Mouse (Mus musculus): ENCODE results near the gene Trak1.

Gene Trak1

DNA sequence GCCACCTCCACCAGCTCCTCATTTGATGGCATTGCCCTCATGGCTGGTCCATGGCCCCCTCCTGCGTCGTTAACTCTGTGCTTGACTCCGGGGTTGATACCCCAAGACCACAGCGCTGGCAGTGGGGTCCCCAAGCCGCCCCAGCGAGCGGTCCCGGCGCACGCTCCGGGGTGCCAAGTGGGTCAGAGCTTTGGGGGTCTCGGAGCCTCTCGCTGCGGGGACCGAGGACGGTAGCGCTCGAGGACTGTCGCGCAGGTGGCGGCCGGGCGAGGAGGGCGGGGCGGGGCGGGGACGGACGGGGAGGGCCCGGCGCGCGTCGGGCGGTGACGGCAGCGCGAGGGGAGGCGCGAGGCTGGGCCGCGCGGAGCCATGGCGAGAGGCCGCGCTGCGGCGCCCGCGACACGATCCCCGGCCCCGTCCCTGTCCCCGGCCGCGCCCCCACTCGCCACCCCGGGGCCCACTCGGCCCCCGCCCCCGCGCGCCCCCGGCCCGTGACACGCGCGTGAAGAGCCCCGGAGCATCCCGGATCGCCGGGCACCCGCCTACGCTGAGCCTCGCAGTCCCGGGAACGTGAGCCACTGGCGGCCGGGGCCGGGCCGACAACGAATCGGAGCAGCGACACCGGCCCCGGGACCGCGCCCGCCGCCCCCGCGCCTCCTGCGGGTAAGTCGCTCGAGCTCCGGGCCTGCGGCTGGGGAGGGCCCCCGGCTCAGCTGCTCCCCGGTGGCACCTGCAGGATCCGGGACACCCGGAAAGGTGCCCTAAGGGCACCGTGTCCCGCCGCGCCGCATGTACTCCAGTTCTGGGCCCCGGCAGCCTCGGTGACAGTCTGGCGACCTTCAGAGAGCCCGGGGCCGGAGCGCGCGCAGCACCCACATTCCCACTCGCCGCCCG, at the start of gene Trak1:
TSS of gene Trak1 (plus strand) at position 332 of the 894 bp plus-strand sequence.
- peak; percentile 62 for DNase-seq

DNA sequence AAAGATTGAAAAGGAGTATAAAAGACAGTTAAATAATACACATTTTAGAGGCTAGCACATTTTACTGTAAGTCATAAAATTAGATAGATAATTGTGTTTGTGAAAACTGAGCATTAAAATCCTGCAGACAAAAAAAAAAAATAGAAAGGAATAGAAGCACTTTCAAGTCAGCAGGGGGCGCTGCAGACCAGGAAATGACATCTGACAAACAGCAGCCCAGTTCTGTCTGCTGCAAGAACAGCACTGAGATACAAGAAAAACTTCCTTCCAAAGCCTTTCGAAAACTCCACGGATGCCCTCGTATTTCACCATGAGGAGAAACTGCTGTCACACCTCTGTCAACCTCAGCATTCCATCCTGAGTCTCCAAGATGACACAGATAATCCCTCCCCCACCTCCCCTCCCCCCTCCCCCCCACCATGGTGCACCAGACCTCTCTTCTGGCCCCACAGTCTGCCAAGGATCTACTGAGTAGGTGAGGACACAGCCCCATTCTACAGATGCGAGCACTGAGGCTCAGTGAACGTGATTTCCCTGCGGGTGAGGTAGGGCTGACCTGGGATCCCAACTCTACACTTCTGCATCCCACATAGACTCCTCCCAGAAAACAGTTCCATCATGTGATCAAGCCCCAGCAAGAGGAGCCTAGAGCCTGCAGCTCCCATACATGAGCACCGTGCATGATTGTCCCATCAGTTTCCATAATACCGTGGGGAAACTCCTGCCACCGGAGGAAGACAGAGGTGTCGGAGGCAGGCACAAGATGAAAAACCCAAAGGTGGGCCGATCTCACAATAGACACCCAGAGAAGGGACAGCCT, 49.1 kb upstream of the Trak1 start:
- peak; percentile 75 for DNase-seq

DNA sequence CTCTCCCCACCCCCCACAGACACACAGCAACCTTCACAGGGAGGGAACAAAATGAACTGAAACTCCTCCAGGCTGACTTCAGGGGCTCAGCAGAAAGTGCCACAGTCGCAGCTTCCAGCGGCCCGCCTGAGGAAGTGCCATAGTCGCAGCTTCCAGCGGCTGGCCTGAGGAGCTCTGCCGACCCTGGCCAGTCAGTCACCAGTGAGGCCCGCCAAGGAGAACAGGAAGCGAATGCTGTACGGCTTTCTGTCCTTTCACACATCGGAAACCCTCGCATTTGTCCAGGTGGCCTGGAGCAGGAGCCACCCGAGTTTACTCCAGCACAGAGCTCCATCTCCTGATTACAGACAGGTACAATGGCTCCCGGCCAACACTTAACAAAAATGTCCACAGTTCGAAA, 47.5 kb upstream of the Trak1 start:
- DNase-seq = no peak

DNA sequence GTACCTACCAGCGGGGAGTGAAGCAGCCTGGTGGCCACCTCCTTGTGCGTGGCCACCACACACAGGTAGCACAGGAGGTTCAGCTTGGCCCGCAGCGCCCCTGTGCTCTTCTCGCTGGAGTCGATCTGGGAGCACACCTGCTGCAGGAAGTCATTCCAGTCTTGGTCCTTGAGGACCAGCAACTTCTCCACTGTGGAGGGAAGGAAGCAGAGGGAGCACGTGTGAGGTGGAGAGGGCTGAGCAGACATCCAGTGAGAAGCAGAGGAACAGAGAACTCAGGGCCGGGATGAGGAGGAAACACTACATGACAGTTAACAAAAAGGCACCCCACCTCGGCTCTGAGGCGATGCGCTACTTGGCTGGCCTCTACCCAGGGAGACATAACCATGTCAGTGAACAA, 46.4 kb upstream of the Trak1 start:
- DNase-seq = no peak

DNA sequence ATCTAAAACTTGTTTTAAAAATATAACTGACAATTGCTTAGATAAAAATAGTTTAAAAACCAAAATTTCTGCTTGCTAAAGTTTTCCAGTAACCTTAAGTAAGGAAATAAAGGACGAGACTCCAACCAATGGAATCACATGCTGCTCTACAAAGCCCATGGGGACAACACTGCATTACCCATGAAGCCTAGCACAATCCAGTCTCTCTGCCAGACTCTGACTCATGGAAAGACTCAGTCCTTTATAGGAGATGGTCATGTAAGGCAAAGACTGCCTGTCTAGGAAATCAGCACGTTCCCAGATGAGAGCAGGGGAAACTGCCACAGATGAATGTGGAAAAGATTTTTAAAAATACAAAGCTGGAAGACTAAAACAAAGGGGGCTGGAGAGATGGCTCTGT, 43.3 kb upstream of the Trak1 start:
- DNase-seq = no peak

DNA sequence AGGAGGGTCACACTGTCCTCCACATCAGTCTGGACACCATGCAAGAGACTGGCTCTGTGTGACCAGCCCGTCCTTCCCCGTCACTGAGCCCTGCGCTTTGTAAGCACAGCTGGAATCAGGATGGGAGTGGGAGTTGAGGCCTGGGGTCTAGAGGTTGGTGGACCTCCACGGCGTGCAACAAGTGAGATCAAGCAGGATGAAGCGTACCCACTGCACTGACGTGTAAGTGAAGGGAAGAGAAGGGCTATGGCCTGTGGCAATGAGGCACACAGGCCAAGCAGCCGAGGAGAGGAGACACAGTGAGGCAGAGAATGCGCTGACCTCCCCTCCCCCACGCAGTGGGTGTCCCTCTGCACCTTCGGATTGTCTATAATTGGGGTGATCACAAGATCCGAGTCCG, 42.5 kb upstream of the Trak1 start:
- DNase-seq = no peak

DNA sequence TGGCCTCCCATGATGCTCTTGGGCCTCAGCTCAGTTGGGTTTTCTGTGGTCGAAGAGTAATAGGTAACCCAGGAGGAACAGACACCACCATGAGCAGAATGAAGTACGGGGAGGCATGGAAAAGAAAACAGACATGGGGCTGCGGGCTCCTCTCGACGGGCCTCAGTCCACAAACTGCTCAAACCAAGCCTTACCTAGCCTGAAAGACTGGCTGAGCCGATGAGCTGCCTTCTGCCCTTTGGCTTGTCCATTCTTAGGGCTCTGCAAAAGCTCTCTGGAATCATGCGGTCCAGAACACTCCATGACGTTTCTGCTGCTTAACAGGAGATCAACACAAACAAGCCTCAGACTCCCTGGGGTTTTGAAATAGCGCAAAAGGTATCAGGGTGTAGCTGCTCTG, 40.2 kb upstream of the Trak1 start:
- no peak for DNase-seq

DNA sequence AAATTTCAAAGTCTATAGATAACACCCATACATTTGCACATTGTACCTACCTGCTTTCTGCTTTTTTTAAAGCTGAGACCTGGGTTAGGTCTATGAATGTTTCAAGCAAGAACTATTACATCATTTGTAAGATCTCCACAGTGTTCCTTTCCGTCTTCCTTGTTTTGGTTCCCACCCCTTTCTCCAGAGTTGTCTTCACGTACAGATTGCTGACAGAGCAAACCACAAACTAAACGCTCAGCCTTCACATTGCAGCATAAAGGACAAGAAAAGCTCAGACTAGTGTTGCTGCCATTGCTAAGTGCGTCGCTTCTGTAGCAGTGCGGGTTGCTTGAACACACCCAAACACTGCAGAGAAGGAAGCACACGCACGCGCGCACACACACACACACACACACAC, 32.0 kb upstream of the Trak1 start:
- DNase-seq = no peak

DNA sequence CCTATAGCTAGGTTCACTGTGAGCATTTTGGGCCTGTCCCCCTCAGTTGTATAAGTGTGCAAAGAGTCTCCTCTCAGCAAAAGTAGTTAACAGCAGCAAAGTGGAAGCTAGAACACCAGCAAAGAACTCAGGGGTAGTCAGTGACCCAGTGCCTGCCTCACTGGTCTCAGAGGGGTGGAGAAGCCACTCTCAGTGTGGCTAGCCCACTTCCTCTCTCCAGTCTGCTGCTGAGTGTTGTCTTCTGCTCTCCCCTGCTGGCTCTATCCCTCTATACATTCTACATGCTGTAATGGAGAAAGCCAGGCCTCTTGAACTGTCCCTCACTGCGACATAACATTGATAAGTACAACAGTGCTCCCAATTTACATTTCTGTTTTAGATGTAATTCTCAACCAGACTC, 26.2 kb upstream of the Trak1 start:
- DNase-seq = no peak

DNA sequence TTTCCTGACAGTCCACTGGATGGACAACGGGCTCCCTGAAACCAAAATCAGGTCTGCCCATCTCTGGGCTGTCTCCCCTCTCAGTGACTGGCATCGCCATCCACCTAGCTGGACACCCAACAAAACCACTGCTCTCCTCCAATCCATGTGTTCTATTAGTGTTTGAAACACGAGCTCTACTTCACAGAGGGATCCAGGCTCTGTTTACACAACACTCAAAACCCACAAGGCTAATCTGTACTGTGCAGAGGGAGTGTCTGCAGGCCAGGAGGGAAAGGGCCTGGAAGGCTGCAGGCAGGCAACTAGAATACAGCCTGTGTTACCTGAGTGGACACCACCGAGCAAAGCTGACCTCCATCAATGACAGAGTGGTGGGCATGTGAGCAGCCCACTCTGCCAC, 25.7 kb upstream of the Trak1 start:
- DNase-seq = no peak

DNA sequence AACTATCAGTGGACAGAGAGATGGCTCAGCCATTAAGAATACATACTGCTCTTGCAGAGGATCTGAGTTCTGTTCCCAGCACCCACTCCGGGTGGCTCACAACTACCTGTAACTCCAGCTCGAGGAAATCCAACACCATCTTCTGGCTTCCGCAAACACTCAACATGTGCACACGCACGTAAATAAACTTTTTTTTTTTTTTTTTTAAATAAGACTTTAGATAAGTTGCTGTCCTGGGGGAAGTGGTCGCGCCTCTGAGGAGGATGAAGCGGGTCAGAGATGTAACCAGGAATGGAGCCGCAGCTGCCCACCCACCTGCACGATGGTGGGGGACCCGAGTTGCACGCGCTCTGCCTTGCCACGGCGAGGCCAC, 20.6 kb upstream of the Trak1 start:
- DNase-seq = no peak

DNA sequence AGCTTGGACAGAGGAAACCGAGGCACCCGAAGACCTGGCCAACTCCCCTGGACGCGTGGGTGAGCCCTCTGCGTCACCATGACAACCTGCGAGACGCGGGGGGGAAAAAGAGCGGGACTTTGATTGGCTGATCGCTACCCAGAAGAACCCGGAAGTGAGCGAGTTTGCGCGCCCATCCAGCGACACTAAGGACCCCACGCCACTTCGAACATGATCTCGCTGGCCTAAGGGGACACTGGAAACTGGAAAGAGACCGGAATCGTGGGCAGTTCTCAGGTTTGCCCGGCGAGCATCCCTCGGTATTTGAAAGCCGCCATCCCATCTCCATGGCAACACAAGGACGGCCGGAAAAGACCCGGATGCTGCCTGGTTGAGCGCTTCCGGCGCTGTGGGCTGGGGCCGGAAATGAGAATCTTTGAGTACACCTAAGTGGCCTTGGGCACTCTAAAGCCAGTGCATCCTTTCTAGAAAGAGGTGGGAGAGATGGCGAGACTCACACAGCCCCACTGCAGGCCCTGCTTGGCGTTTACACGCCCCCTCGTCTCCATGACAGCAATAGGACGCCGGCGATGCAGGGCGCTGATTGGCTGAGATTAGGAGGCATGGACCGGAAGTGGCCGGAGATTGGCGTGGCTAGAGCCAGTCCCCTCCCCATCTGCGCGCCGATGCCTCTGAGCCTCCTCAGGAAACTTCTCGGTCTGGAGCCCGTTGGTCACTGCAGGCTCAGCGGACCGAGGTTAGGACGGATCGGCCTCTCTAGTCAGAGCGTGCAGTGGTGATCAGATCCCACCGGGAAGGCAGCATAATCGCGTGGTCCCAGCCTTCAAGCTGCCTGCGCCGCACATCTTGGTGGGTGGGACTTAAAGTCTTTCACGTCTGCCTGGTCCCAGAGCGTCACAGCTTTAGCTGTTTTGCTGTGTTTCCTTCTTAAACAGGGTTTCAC, 19.9 kb upstream of the Trak1 start, which contains the start of gene Ulk4:
TSS of gene Ulk4 (minus strand) at position 80 of the 943 bp plus-strand sequence.
- DNase-seq = peak; percentile 89

DNA sequence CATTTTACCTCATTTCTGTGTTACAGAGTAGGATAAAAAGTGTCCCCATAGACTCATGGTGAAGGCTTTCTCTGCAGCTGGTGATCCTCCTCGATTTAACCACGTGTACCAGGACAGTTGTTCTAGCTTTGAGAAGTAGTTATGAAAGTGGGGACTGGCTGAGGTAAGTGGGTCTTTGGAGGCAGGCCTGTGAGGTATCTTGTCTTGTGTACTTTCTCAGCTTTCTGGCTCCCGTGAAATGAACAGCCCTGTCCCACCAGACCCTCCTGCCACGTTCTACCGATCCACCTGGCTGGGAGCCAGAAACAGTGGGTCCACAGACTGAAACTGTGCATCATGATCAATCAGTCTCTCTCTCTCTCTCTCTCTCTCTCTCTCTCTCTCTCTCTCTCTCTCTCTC, 18.1 kb upstream of the Trak1 start:
- no peak for DNase-seq

DNA sequence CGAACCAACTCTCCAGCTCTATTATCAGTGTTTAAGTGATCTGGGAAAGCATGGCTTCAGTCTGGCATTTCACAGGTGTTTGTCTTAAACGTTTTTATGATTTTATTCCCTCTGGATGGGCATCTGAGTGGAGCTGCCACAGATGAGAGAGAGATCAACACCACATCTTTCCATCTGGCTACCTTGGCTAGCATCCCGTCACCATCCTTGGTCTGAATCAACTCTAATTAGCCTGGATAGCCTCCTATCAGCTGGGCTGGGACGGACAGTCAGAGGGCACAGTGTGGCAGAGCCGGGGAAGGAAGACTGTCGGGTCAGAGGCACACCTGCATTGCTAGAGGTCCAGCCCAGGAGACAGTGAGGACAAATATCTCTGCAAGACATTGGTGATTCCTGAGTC, 15.4 kb upstream of the Trak1 start:
- DNase-seq = no peak

DNA sequence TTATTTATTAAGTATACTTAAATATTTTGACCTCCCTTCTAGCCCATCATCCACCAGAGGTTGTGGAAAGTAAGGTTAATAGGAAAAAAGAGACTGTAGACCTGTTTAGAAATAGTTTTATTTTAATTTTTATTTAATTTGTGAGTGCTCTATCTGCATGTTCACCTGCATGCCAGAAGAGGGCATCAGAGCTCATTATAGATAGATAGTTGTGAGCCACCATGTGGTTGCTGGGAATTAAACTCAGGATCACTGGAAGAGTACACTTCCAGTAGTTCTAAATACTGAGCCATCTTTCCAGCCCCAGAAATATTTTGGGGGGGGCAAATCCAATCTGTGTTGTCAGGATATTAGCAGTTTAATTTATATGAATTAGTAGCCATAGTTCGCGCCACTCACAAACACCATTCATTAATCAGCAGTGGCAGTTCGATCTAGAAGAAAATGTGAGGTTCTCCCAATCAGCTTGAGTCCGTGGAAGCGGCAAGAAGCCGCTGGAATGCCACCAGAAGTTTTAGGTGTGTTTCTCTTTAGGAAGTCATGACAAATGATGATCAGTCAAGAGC, 13.6 kb upstream of the Trak1 start:
- DNase-seq = no peak

DNA sequence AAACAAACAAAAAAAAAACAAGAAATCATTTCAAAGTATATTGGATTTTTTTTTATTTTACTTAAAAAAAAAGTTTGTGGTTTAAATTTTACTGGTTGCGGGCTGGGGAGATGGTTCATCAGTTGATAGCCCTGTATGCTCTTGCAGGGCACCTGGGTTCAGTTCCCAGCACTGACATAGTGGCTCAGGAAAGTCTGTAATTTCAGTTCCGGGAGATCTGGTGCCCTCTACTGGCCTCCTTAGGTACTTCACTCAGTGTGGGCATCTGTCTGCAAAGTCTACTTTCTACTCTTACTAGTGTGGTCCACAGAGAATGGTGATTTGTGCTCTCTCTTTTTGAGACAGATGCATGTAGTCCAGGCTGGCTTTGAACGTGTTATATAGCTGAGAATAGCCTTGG, 12.9 kb upstream of the Trak1 start:
- DNase-seq = no peak

DNA sequence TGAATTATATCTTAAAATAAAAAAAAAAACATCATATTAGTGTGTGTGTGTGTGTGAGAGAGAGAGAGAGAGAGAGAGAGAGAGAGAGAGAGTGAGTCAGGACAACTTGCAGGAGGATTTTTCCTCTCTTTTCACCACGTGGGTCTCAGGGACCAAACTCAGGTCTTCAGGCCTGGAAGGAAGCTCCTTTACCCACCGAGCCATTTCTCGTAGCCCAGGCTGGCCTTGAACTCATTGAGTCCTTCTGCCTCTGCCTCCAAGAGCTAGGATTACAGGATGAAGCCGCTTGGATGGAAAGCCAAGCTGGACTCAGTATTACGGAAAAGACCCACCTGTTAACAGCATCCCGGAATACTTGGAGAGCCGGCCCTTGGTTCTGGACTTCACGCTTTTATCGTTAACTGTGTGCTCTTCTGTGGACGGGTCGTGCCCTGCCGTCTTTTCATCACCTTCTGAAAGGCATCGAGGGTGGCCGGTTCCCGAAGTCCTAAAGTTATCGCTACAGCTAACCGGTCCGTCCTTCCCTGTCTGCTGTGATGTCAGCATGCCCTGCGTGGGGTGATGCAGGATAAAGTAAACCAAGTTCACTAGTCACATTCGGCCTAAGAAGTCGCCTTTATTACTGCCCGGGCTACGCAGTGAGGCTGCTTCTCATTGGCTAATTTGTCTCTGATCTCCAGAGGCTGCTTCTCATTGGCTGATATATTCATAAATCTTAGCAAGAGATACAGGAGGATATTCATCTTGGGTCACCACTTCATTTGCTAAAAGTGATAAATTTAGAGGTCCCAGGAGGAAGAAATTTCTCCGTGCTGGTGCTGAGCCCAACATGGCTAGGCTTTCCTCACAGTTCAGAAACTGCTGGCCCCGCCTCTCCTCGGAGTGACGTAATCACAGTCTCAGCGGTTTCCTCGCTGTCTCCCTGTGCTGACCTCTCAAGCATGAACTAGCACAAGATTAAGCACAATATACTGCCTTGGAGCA, 11.7 kb upstream of the Trak1 start:
- DNase-seq = no peak

DNA sequence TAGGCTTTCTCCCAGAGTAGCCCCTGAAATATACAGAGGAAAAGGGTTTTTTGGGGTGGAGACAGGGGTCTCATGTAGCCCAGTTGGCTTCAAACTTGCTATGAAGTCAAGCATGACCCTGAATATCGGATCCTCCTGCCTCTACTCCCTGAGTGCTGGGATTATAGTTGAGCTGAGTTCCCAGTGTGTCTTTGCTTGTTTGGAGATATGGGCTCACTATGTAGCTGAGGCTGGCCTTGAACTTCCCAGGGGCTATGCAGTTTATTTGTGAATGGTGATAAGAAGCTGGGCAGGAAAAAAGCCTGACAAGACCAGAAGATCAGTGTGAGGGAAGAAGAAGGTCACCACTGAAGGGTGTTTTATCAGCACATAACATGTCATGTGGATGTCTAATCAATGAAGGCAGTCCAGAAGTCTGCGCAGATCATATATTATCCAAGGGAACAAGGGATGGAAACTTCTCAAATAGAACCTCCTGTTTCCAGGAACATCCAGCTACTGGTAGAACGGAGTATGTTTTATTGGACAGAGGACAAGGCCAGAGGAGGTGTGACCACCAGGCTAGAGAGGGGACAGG, 10.9 kb upstream of the Trak1 start:
- DNase-seq = no peak

DNA sequence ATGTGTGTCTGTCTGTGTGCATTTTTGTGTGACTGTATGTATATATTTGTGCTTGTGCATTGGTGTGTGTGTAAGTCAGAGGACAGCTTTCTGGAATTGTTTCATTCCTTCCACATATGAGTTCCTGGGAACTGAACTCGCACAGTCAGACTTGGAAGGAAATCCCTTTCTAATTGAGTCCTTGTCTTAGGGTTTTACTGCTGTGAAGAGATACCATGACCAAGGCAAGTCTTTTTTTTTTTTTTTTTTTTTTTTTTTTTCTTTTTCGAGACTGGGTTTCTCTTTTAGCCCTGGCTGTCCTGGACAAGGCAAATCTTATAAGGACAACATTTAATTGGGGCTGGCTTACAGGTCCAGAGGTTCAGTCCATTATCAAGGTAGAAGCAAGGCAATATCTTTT, 6.0 kb upstream of the Trak1 start:
- no peak for DNase-seq

DNA sequence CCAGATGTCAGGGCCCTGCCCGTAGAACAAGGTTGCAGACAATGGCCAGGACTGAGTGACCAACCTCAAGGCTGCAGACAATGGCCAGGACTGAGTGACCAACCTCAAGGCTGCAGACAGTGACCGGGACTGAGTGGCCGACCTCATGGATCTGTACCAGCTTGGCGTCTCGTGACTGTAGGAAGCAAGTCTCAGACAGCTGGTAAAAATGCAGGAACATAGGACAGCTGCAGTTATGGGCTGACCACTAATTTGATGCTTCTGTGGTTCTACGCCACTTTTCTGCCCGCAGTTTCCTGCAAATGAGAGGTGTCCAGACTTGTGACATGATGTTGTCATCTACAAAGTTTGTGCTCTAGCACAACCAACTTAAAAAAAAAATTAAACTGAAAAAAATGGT, 4.1 kb upstream of the Trak1 start:
- no peak for DNase-seq

DNA sequence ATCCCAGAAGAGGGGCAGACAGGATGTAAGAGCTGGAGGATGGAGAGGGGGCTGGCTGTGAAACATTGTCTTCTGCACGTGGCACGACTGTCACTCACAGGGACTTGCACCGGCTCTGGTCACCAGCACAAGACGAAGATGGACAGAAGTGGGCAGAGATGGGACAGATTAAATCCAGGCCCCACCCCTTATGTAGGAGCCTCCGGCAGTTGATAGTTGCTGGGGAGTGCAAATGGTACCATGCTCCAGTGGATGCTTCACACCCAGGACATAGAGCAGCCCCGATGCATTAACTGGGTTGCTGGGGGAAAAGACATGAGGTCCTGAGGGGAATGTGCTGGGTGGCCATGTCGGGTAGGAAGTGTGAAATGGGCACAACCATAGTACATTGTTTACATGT, 2.1 kb upstream of the Trak1 start:
- DNase-seq = no peak
